Mouse (Mus musculus) CD4-positive, CD25-positive, alpha-beta regulatory T cell, adult 4 months (primary cell): ENCODE measurements around the gene Hivep1. TPM values are rescaled to one million over a fixed set of nuclear protein-coding genes. Genes with fewer than 3 reads are reported as not detected.

Experiments used
- ATAC-seq: one replicate; pipeline ENCODE4 v1.8.0; 2017
- polyA plus RNA-seq, 2 experiments: library from polyadenylated mRNA; unstranded; fragments of 100-300 nt; shearing (Covaris generic); gene quantifications; one replicate each; pipeline ENCODE4 v1.2.1; 2017

Hivep1 gene
- polyA plus RNA-seq, 2 experiments from 2014 or later: 13.5 to 14.0 TPM

DNA sequence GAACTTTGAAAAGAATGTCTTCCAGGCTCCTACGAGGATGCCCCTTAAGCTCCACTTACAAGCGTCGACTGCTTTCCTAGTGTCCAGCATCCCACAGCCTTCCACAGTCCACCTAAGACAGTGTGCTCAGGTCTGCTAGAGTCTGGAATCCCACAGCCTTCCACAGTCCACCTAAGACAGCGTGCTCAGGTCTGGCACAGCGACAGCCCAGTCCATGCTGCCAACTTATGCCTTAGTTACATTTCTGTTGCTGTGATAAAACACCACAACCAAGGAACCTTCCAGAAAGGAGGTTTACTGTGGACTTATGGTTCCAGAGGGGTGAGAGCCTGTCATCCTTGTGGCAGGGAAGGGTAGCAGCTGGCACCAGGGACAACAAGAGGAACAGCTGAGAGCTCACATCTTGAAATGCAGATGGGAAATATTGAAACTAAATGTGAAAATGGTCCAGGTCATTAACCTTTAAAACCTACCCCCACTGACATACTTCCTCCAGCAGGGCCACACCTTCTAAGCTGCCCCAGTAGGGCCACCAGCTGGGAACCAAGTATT is 25.0 kb downstream of the Hivep1 start:
- no peak for ATAC-seq

- peak; percentile 53 for ATAC-seq
Measured at GRCm38 (mm10) chr13:42077629-42078028, 25.8 kb downstream of the Hivep1 start.

GRCm38 (mm10) chr13:42080131-42080916 is 28.5 kb downstream of the Hivep1 start:
- ATAC-seq: no peak

DNA sequence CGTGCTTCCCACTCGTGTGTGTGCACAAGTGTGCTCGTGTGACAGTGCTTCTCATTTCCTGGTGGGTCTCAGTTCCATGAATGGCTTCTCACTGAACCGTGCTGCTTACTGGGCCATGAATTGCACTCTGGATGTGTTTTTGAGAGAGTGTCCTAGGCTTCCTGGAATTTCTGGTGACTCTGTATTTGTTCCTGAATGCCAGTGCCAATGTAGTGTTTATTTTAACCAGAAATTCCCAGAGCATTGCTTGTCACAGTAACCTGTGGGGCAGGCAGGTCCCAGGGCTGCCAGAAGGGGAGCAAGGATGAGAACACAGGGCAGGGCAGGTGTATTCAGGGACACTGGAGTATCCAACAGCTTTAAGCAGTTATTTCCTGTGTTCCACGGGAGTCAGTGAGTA is 36.5 kb downstream of the Hivep1 start:
- no peak for ATAC-seq

GRCm38 (mm10) chr13:42089025-42089424 is 37.2 kb downstream of the Hivep1 start:
- ATAC-seq: no peak

DNA sequence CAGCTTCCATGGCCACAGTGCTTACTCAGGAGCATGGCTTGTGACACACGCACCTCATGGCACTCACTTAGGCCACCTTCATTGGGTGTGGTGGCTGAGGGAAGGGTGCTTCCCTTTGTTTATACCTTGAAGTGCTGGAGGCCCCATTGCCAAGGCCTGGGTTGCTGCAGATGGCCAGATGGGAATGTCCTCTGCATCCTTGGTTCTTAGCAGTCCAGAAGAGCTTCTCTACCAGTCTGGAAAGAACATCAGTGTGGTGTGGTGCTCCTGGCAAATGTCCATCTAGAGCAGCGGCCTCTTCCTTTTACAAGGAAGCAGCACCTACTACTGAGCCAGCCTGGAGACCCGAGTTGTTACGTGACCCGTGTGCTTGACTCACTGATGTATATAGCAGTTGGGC is 38.9 kb downstream of the Hivep1 start:
- no peak for ATAC-seq

GRCm38 (mm10) chr13:42092392-42093139 is 40.7 kb downstream of the Hivep1 start:
- no peak for ATAC-seq

- peak; percentile 69 for ATAC-seq
Measured at GRCm38 (mm10) chr13:42093268-42094042, 41.6 kb downstream of the Hivep1 start.

DNA sequence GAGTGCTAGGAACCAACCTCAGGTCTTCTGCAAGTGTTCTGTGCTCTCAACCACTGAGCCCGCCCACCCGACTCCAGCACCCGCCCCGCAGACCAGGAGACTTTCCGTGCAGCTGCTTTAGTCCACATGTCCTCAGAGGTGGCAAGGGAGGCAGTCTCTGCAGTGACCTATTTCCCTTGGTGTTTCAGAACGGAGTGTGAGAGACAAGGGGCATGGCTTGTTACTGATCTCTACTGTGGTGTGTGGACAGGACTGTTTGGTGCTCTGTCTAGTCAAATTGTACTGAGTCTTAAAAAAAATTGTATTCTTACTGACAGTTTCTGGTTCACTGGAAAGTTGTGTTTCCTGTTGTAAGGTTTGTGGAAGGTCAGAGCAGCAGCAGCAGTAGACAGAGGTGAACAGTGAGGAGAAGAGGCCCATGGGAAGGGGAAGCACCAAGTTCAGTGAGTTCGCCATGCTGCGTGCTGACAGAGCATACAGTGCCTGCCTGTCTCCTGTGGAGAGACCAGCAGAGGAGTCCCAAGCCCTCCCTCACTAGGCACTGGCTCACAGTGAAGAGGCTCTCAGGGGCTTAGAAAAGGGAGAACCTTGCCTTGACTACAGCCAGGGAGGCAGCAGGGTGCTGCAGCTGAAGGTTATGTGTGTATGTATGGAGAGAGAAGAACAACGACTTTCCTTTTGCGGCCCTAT is 44.1 kb downstream of the Hivep1 start:
- ATAC-seq: peak; percentile 81

- ATAC-seq: no peak
Measured at GRCm38 (mm10) chr13:42097109-42097508, 45.3 kb downstream of the Hivep1 start.

DNA sequence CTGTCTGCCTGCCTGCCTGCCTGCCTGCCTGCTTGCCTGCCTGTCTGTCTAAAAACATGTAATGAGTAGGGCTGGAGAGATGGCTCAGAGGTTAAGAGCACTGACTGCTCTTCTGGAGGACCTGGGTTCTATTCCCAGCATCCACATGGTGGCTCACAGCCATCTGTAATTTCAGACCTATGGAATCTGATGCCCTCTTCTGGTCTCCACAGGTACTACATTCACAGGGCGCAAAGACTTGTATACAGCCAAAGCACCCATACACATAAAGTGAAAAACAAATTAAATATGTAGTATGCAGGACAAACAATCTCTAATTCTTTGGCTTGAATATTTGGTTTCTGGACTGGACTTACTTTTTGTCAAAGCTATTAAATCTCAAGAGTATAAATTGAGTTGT is 46.7 kb downstream of the Hivep1 start:
- no peak for ATAC-seq

DNA sequence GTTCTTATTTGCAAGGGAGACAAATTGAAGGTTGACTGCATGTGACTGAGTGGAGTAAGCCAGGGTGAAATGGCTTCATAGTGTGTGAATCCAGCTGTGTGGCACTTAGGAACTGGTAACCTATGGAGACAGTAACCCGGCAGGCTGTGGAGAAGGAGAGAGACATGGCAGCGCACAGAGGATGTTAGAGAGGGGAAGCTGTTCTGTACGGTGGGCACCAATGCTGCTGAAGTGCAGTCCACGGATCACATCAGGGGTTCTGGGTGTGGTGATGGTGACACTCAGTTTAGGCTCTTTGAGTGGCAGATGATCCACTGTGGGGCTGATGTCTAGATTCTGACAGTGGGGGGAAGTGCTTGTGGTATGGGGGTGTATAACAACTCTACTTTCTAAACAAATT is 47.7 kb downstream of the Hivep1 start:
- ATAC-seq: no peak

DNA sequence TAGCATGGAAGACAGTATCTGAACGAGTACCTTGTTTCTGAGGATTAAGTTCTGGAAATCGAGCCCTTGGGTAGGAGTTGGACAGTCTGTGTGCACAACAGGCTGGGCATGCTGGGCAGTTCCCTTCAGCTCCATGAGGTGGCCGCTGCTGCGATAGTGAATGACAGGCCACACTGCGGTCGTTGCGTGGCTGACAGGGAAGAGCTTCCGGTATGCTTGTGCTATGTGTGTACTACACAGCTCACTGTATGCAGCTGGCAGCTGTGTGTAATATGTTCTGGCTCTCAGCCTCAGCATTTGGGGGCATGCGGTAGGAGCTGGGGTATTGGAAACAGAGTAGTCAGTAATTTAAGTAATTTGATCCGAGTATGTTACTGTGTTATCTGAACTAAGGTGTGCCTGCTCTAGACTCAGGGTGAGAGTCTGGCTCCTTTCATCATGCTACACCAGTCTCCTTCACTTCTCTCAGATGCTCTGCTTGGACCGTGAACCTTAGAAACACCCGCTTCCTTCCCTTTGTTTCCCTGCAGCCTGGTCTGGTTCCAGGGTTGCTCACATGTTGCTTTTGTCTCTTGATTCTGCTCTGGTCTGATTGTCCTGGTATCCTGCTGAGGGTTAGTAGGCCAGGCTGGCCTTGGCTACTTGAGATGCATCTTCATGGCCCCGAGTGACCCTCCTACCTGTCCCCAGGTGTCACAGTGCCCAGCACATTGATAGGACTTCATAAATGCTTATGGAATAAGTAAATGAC is 49.8 kb downstream of the Hivep1 start:
- ATAC-seq: peak; percentile 31

GRCm38 (mm10) chr13:42102980-42103379 is 51.2 kb downstream of the Hivep1 start:
- ATAC-seq: peak; percentile 86

GRCm38 (mm10) chr13:42103486-42104166 is 51.8 kb downstream of the Hivep1 start:
- ATAC-seq: peak; percentile 66

GRCm38 (mm10) chr13:42104371-42104770 is 52.5 kb downstream of the Hivep1 start:
- ATAC-seq: no peak

- no peak for ATAC-seq
Measured at GRCm38 (mm10) chr13:42108483-42109215, 56.8 kb downstream of the Hivep1 start.

DNA sequence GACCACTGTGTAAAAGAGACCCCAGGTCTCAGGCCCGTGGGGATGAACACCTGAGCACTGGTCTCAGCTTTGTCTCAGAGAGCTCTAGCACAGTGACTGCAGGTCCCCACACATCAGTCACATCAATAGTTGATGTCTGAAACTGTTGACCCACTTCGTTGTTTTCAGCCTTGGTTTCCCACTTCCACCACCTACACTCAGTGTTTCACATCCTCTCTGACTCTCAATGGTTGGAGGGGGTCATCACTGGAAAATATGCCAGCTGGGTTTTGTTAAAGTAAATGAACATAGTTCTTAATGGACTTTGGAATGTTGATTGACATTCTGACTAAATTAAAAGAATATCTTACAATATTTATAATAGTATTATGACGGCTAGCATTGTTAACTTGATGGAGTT is 58.6 kb downstream of the Hivep1 start:
- ATAC-seq: peak; percentile 30

- peak; percentile 12 for ATAC-seq
Measured at GRCm38 (mm10) chr13:42112071-42112470, 60.2 kb downstream of the Hivep1 start.

GRCm38 (mm10) chr13:42112748-42113147 is 60.9 kb downstream of the Hivep1 start:
- no peak for ATAC-seq
